Mouse (Mus musculus) ES-Bruce4 (cell line): ENCODE measurements around the gene Fuz.

Source experiments
- CTCF ChIP-seq: IDR thresholded peaks from one replicate; pipeline ENCODE4 v1.8.1; 2011; ENCODE audit warnings: low read depth, low read length
- EP300 ChIP-seq: IDR thresholded peaks from 2 replicates; pipeline ENCODE4 v1.6.1; 2011; ENCODE audit warnings: low read depth, low read length; ENCODE audit not compliant: insufficient read depth
- POLR2A ChIP-seq: IDR thresholded peaks from one replicate; pipeline ENCODE4 v1.8.1; 2011; ENCODE audit warnings: low read length; ENCODE audit not compliant: insufficient read depth

GRCm38 (mm10) chr7:44850146-44850545, 45.7 kb upstream of the Fuz start:
- TF ChIP-seq POLR2A, result no peak
- TF ChIP-seq CTCF, result no peak
- TF ChIP-seq EP300, result no peak
